Mouse (Mus musculus) lung, embryonic 16.5 days (tissue): ENCODE data around the gene Pparg. TPM values are rescaled to one million over a fixed set of nuclear protein-coding genes. Genes with fewer than 3 reads are reported as not detected.

ENCODE experiments used
- ATAC-seq: fragments of 200-750 bp; cut with Nextera tagmentation; 2 replicates; pipeline ENCODE4 v1.8.0; 2017; ENCODE audit warnings: low read depth, mild to moderate bottlenecking, moderate library complexity
- H3K27ac ChIP-seq: fragments of 300-500 bp; sonication (generic); 2 replicates; pipeline ENCODE4 v1.5.1; 2014; ENCODE audit warnings: mild to moderate bottlenecking, control low read depth, low read length
- H3K27me3 ChIP-seq: fragments of 300-500 bp; sonication (generic); 2 replicates; pipeline ENCODE4 v1.6.1; 2014; ENCODE audit warnings: low read depth, low read length, mixed read lengths; ENCODE audit not compliant: control insufficient read depth, insufficient read depth
- H3K36me3 ChIP-seq: fragments of 300-500 bp; sonication (generic); 2 replicates; pipeline ENCODE4 v1.6.1; 2014; ENCODE audit warnings: low read length; ENCODE audit not compliant: control insufficient read depth, insufficient read depth
- H3K4me1 ChIP-seq: fragments of 300-500 bp; sonication (generic); replicated peaks from 2 replicates; pipeline ENCODE4 v1.6.1; 2014; ENCODE audit warnings: low read length, mixed read lengths; ENCODE audit not compliant: control insufficient read depth, insufficient read depth
- H3K4me2 ChIP-seq: fragments of 300-500 bp; sonication (generic); 2 replicates; pipeline ENCODE4 v1.6.1; 2014; ENCODE audit warnings: low read depth, low read length, control low read depth
- H3K4me3 ChIP-seq: fragments of 300-500 bp; sonication (generic); 2 replicates; pipeline ENCODE4 v1.5.1; 2014; ENCODE audit warnings: mild to moderate bottlenecking, low read length, control low read depth
- H3K9ac ChIP-seq: fragments of 300-500 bp; sonication (generic); 2 replicates; pipeline ENCODE4 v1.6.1; 2014; ENCODE audit warnings: low read length, control low read depth
- H3K9me3 ChIP-seq: fragments of 300-500 bp; sonication (generic); 2 replicates; pipeline ENCODE4 v1.6.1; 2016; ENCODE audit warnings: low read length; ENCODE audit not compliant: control insufficient read depth
- WGBS: fragments of 180-500 bp; shearing (Covaris S2); extraction: QIAGEN DNeasy Blood & Tissue Kit; methylation state at CpG from one replicate; pipeline ENCODE4 v1.1.7; 2014; 5-methylcytosine and 5-hydroxymethylcytosine counted together
- polyA plus RNA-seq: library from polyadenylated mRNA; unstranded; fragments of >200 nt; fragmentation: Nextera tagmentation; extraction: Ambion mirVana; gene quantifications from 2 replicates; pipeline ENCODE4 v1.2.1, GENCODE M21; 2015

Pparg gene
- polyA plus RNA-seq, 1 experiment from 2014 or later: 5.4 TPM

DNA sequence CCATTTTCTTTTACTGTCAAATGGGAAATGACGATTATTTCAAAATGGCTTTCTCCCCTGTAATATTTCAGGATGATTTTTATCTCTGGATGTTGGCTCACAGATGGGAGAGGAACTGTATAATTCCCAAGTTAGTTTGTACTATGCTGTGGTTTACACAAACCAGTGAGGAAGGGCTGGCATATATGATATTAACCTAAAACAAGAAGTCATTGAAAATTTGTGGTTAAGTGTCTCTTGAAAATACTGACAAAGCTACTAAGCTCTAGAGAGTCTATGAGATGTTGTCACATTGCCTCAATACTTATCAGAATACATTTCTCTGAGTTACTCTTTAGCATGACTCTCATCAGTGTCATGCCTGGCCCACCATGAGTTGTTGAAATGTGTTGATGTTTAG lies 73.3 kb downstream of the Pparg start:
- Histone ChIP-seq H3K27ac (no peak overlapping the region), H3K4me1 (no peaks in the 10 kb centered on the region), H3K4me3 (no peak overlapping the region), H3K9ac (no peak overlapping the region), H3K27me3 (no peaks in the 10 kb centered on the region), H3K4me2 (no peak overlapping the region), H3K36me3 (no peaks in the 10 kb centered on the region), H3K9me3 (no peaks in the 10 kb centered on the region)
- ATAC-seq: no peak
- WGBS: 74% methylated on average over 1 of the region's 1 CpGs

DNA sequence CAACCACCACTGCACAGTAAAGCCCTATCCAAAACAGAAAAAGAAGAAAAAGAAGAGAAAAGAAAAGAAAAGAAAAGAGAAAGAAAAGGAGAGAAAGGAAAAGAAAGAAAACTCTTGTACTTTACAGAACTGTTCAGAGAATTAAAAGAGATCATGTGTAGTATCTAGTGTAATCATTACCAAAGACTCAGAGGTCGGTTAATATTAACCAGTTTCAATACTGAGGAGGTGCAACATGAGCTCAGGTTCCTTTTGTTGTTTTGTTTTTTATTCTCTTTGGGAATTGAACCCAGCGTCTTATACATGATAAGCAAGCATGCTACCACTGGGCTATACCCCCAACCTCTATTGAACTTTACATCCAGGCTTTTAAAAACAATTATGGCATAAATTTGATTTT lies 74.1 kb downstream of the Pparg start:
- H3K36me3 ChIP-seq: no peaks in the 10 kb centered on the region
- no peak overlapping the region for H3K9ac ChIP-seq
- H3K27me3 ChIP-seq: no peaks in the 10 kb centered on the region
- H3K27ac ChIP-seq: no peak overlapping the region
- 62% methylated on average over 2 of the region's 2 CpGs for WGBS
- H3K4me3 ChIP-seq: no peak overlapping the region
- no peaks in the 10 kb centered on the region for H3K9me3 ChIP-seq
- H3K4me1 ChIP-seq: no peaks in the 10 kb centered on the region
- no peak for ATAC-seq
- H3K4me2 ChIP-seq: no peak overlapping the region

DNA sequence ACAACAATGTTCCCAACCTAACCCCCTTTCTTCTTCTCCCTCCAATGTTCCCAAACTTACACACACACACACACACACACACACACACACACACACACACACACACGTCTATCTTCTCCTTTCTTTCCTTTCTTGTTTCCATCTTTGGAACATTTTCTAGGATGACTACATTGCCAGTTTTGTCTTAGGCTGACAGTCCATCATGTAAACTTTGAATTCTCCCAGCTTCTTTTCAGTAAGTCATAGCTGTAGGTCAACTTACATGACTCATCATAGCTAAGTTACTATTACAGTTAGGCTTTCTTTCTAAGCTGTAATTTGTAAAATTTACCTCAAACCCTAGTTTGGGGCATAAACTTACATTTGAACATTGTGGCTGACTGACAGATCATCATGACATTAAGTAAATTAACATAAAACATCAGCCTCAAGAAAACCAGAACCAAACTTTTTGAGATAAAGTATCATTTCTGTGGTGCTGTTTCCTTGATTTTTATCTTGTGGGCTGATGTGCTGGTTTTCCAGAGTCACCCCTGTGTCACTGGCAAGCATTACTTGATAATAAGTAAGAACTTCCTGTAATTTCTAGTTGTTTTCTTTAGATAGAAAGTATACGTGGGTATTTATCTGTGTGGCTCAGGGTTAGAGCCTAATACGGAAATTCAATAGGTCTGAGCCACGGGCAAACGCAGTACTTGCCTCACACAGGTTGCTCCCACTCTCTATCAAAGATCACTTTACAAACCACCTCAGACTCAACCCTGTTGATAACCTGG lies 79.7 kb downstream of the Pparg start:
- H3K4me2 ChIP-seq: no peak overlapping the region
- no peaks in the 10 kb centered on the region for H3K4me1 ChIP-seq
- no peaks in the 10 kb centered on the region for H3K27me3 ChIP-seq
- no peak overlapping the region for H3K4me3 ChIP-seq
- no peaks in the 10 kb centered on the region for H3K36me3 ChIP-seq
- H3K9ac ChIP-seq: no peak overlapping the region
- WGBS: 54% methylated on average over 5 of the region's 5 CpGs
- H3K9me3 ChIP-seq: 0 out of 2 replicates have a peak, but pooled peaks cover 3% of the 10 kb centered on the region
- no peak for ATAC-seq
- no peak overlapping the region for H3K27ac ChIP-seq

DNA sequence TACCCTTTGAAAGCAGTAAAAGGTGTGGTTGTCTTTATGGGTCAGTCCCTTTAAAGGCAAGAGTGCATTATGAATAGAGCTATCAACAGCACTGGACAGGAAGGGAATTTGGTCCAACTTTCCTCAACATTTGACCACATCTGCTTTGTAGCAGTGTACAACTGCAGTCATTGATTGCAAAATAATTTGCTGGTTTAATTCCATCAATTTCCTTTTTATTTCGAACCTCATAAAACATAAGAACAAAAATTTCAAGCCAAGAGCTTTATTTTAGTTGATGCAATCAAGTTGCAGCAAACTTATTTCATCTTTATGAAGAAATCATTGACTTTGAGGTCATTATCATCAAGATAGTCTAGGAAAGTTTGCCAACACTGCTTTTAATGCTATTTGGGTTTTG lies 91.8 kb downstream of the Pparg start:
- H3K9ac ChIP-seq: no peak overlapping the region
- no peaks in the 10 kb centered on the region for H3K9me3 ChIP-seq
- H3K4me2 ChIP-seq: no peak overlapping the region
- H3K36me3 ChIP-seq: no peaks in the 10 kb centered on the region
- no peaks in the 10 kb centered on the region for H3K4me1 ChIP-seq
- no peak overlapping the region for H3K4me3 ChIP-seq
- 62% methylated on average over 1 of the region's 1 CpGs for WGBS
- ATAC-seq: peak; percentile 87
- H3K27ac ChIP-seq: no peak overlapping the region
- no peaks in the 10 kb centered on the region for H3K27me3 ChIP-seq

DNA sequence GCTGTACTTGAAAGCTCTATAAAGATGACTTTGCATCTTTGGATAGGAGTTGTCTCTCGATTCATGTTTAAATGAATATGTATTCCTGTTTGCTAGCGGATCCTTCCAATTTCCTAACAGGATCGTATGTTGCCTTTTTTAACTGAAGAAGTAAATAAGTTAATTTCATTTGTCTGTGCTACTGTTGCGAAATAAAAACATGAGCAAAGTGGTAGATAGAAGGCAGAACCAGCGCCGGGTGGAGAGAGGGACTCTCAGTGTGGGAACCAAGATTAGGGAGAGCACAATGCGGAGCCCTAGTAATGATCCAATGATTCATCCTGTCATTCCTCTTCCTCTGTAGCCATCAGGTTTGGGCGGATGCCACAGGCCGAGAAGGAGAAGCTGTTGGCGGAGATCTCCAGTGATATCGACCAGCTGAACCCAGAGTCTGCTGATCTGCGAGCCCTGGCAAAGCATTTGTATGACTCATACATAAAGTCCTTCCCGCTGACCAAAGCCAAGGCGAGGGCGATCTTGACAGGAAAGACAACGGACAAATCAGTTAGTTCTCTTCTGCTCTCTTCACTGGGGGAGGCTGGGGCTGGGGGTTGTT lies 102.1 kb downstream of the Pparg start:
- H3K4me2 ChIP-seq: peak overlapping the region; percentile 15
- no peaks in the 10 kb centered on the region for H3K9me3 ChIP-seq
- H3K4me3 ChIP-seq: no peak overlapping the region
- WGBS: 46% methylated on average over 16 of the region's 16 CpGs
- H3K9ac ChIP-seq: no peak overlapping the region
- peak; percentile 89 for ATAC-seq
- H3K27ac ChIP-seq: peak overlapping the region; percentile 91
- H3K4me1 ChIP-seq: peaks cover 23% of the 10 kb centered on the region
- no peaks in the 10 kb centered on the region for H3K27me3 ChIP-seq
- H3K36me3 ChIP-seq: no peaks in the 10 kb centered on the region

DNA sequence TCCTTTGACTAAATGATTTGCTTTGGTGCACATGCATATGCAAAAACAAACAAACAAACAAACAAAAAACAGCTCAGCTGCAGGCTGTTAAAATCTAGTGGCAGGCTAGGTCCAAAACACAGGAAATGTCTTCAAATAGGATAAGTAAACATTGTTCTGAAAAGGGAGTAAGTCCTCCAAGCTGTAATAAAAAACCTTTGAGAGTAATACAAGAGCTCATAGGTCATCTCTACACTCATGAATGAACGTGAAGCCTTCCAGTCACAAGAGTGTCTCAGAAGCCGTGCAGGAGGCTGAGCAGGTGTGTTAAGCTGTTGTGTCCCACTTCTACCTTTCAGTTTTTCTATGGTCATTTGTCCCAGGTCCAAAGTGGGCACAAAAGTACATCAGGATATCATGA lies 102.6 kb downstream of the Pparg start:
- no peak overlapping the region for H3K9ac ChIP-seq
- WGBS: 15% methylated on average over 2 of the region's 2 CpGs
- no peak overlapping the region for H3K4me3 ChIP-seq
- peak overlapping the region; percentile 91 for H3K27ac ChIP-seq
- H3K4me2 ChIP-seq: peak overlapping the region; percentile 15; the same call in 1 of the 2 replicates
- no peaks in the 10 kb centered on the region for H3K36me3 ChIP-seq
- H3K9me3 ChIP-seq: no peaks in the 10 kb centered on the region
- H3K27me3 ChIP-seq: no peaks in the 10 kb centered on the region
- peak; percentile 52 for ATAC-seq
- peaks cover 23% of the 10 kb centered on the region for H3K4me1 ChIP-seq

DNA sequence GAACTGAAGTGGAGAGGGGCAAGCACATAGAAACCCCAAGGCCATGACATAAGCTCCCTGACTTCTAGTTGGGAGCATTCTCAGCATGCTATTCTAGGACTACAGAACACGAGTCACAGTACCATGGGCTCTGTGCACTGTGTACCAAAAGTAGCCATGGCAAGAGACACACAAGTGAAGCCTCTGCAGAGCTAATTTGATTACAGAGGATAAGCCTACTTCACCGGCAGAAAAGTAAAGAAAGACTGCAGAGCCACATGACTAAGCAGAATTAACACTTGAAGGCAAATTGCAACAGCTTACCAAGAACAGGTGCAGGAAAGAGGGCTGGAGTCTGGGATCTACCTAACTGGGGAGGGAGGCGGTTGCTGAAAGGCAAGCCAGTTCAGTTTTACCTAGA lies 103.9 kb downstream of the Pparg start:
- ATAC-seq: peak; percentile 64
- WGBS: 40% methylated on average over 3 of the region's 3 CpGs
- Histone ChIP-seq H3K27me3 (no peaks in the 10 kb centered on the region), H3K9me3 (no peaks in the 10 kb centered on the region), H3K4me2 (no peak overlapping the region), H3K4me3 (no peak overlapping the region), H3K27ac (peak overlapping the region; percentile 44), H3K9ac (no peak overlapping the region), H3K36me3 (no peaks in the 10 kb centered on the region), H3K4me1 (peaks cover 23% of the 10 kb centered on the region)

DNA sequence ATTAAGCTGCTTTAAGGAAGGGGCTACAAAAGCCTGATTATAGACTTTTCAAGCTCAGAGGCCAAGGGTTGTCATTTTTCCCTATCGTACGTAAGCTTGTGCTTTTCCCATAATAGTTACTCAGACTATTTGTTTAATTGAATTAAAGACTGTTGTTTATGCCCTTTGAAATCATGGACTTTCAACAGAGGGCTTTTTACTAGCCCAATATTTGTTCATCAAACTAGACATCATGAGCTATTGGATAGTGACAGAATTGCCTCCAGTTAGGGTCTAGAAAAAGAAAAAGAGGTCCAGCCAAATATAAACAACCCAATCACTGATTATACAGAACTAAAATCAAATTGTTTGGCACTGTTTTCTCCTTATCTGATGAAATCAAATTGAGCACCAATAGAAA lies 104.7 kb downstream of the Pparg start:
- 65% methylated on average over 2 of the region's 2 CpGs for WGBS
- H3K36me3 ChIP-seq: no peaks in the 10 kb centered on the region
- no peak overlapping the region for H3K4me2 ChIP-seq
- H3K4me3 ChIP-seq: no peak overlapping the region
- H3K4me1 ChIP-seq: peaks cover 26% of the 10 kb centered on the region
- no peaks in the 10 kb centered on the region for H3K27me3 ChIP-seq
- H3K9me3 ChIP-seq: no peaks in the 10 kb centered on the region
- no peak overlapping the region for H3K27ac ChIP-seq
- no peak for ATAC-seq
- H3K9ac ChIP-seq: no peak overlapping the region

DNA sequence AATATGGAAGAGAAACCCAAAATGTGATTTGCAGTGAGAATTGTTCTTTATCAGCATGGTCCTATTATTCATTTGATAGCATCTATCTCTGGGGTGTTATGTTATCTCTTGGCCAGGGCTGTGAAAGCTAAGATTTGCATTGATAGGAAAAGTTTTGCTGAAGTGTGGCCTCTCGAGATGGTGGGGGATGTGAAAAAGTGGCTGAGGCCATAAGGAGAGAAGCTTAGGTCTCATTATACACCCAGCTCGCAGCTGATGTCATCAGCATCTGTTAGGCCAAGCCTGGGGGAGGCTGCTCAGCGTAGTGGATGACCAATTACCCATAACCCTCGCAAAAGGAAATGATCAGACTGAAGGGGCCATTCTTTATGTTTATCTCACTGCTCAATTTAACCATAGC lies 105.1 kb downstream of the Pparg start:
- WGBS: 42% methylated on average over 4 of the region's 4 CpGs
- no peak for ATAC-seq
- H3K4me3 ChIP-seq: no peak overlapping the region

More for the DNA sequence above, 105.1 kb downstream of the Pparg start:
- no peaks in the 10 kb centered on the region for H3K27me3 ChIP-seq
- no peaks in the 10 kb centered on the region for H3K9me3 ChIP-seq
- H3K36me3 ChIP-seq: no peaks in the 10 kb centered on the region
- no peak overlapping the region for H3K27ac ChIP-seq
- no peak overlapping the region for H3K4me2 ChIP-seq
- peaks cover 26% of the 10 kb centered on the region for H3K4me1 ChIP-seq
- no peak overlapping the region for H3K9ac ChIP-seq
